Mouse (Mus musculus) left cerebral cortex, postnatal 36 days (tissue): ENCODE results near the gene Lingo2. TPM values are rescaled to one million over a fixed set of nuclear protein-coding genes. Genes with fewer than 3 reads are reported as not detected.

ENCODE experiments used
- DNase-seq, 2 experiments: peaks; one replicate each; pipeline ENCODE4 v3.0.0; 2021 to 2022; ENCODE audit warnings: low spot score in 2 of 2, mixed read lengths in 1 of 2
- intact Hi-C: fragments of 180-260 bp; cut with DNase I; formaldehyde crosslinking; loops from one replicate; pipeline ENCODE4 v1.15.1; 2025
- total RNA-seq, 2 experiments: library from RNA; stranded (reverse); gene quantifications; 2 replicates each; pipeline ENCODE4 v1.2.3; 2021

The Lingo2 gene
- total RNA-seq, result 10 to 100 TPM; 64.3 to 89.5 TPM

DNA sequence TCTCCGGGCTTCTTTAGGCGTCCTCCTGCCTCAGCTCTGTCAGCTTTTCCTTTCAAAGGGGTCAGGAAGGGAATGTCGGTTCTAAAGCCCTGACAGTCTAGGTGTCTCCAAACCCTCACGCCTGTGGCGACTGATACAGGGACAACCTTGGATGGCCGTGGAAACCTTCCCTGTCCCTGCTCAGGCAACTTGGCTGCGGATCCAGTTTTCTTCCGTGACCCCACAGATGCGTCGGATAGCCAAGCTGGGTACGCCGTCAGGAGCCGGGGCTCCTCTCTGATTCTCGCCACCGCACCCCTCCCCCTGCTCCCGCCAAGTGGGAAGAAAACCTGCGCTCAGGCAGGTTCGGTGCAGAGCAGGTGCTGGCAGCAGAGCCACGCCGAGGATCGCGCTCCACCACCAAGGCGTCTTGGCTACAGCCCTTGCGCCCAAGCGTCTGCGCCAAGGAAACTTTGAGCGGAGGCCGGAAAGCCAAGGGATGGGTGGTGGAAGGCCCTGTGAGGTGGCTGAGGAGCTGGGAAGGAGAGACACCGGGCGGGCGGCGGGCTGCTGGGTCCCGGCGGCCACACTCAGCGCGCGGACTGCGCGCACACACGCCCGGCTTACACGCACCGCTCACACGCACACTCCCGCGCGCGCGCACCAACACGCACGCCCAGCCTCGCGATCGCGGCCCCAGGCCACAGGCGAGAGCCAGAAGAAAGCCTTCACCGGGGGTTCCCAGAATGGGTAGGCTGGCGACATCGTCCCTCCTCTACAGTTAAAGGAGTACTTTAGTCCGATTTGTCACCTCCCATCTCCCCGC lies at the start of gene Lingo2:
Gene Lingo2 (minus strand): TSS at position 598 of the 805 bp plus-strand sequence.
- intact Hi-C loops, result loop anchor here (10.0 kb wide), 1 partner anchor 1577 kb away; no protein-coding TSS in a partner anchor
- peak; percentile 68 to 78 for DNase-seq

- DNase-seq, result no peak
Observed at GRCm38 (mm10) chr4:36973358-36973757, 21.8 kb upstream of the Lingo2 start.

DNA sequence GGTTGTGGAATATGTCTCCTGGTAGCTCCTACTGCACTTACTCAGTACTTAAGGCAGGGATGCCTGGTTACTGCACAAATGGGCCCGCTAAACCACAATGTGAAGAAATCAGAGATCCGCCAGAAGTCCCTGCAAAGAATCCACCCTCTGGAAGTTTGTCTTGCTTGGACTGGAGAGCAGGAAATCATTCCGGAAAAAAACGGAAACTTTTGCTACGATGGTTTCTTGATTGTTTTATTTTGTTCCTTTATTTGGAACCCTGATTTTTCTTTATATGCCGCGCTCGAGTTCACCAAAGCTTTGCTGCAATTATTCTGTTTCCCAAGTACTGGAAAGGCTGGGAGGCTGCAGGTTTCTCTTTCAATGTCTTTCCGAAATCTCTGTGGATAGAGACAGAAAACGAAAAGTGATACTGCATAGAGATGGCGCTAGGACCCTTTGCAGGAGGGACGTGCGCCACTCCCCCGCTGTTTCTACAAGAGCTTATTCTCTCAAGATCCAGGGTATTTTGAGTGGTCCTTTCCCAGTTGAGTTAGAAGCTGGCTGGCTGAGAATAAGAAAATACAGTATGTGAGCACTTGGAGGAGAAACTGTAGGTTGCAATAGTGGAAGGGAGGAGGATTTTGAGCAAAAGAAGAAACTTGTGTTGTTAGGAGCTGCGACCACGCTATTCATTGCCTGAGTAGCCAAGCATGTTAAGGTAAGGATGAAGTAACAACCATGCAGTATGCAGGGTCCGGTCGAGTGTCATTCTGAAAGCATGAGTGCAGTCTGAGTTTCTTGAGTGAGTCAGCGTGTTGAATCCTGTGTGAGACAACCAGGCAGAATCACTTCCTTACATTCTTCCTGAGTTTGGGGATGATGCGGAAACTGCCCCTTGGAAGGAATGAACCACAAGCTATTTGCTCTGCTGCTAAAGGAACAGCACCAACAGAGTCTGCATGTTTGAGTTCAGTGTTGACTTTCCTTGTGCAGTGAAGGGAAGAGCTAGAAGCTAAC lies 1.2 kb upstream of the Lingo2 start:
- peak; percentile 26 to 39 for DNase-seq
- intact Hi-C loops, result loop anchor here (10.0 kb wide), 1 partner anchor 1578 kb away; no protein-coding TSS in a partner anchor

More at GRCm38 (mm10) chr4:36973358-36973757, 21.8 kb upstream of the Lingo2 start:
- intact Hi-C loops, result no loop called here

DNA sequence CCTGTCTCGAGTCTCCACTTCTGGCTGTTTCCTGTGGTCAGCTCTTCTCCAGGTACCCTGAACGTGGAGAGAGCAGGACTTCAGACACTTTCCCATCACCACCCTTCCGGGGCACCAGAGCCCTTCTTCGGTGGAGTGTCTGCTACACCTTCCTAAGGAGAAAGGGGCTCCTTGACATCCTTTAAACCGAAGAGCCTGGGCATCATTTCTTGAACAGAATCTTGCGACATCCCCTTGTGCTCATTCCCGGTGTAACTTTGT lies 338 bp upstream of the Lingo2 start:
- DNase-seq, result no peak
- intact Hi-C loops, result loop anchor here (10.0 kb wide), 1 partner anchor 1577 kb away; no protein-coding TSS in a partner anchor

DNA sequence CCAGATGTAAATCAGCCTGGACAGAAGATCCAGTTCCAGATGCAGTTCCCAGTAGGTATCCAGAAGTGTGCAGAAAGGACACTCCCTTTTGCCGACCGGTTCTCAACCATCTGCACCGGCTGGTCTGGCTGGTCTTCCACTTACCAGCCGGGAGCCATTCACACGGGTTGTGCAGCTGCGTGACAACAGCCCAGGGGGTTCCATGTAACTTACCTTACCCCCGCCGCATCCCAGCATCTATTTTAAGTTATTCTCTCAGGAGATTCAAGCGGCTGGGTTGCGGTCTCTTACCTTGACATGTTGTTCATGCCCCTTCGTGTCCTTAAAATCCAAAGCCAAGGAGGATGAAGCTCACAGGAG lies 777 bp downstream of the Lingo2 start:
- peak; percentile 45 for DNase-seq
- intact Hi-C loops, result loop anchor here (10.0 kb wide), 1 partner anchor 1576 kb away; no protein-coding TSS in a partner anchor

DNA sequence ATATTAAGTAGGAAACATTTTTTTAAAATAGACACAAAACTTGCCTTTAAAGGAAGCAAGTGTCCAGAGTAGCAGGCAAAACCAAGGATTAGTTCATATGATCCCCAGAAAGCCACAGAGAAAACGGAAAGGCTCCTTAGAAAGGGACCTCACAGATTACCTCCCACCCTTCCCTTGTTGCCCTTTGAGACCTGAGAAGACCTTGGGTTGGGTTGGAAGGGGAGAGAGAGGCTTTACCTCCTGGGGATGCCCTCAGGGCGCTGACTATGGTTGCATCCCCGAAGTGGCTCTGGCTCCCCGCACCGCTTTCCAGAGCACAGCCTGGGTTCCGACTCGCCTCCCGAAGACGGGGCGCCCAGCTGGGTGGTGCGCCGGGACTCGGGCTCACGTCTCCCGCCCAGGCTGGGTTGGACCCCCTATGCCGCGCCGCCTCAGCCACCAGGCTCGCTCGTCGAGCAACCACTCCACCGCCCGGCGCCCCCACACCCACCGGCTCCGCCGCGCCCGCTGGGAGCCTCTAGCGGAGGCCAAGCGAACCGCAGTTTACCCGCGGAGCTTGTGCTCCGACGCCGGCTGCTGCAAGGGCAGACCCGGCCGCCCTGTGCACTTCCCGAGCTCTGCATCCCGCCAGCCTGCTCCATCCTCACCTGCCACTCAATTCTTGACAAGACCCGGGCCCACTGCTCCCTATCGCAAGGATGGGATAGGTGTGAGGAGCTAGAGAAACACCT lies 1.4 kb downstream of the Lingo2 start:
- intact Hi-C loops, result loop anchor here (10.0 kb wide), 1 partner anchor 1575 kb away; no protein-coding TSS in a partner anchor
- peak; percentile 82 to 85 for DNase-seq

DNA sequence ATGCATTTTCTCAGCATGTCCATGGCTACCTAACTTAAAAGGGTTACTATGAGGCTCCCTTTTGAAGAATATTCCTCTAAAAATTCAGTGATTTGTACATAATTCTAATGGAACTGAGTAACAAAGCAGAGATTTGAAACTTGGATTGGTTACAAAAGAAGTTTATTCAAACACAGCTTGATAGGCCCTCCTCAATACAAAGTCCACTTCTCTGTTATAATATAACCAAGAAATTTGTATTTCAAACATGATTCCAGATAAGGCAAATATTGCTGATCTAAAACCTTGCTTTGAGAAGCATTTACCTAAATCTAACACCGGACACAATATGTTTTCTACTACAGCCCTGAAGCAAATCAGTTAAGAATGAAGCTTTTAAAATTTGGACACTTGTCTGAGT lies 60.7 kb downstream of the Lingo2 start:
- intact Hi-C loops, result no loop called here

GRCm38 (mm10) chr4:36890365-36890764 lies 61.2 kb downstream of the Lingo2 start:
- no peak for DNase-seq
- intact Hi-C loops, result no loop called here

More for the DNA sequence above, 60.7 kb downstream of the Lingo2 start:
- DNase-seq, result no peak

GRCm38 (mm10) chr4:36874781-36875180 lies 76.8 kb downstream of the Lingo2 start:
- intact Hi-C loops, result no loop called here
- DNase-seq, result peak; percentile 12 to 25

GRCm38 (mm10) chr4:36824982-36825381 lies 126.6 kb downstream of the Lingo2 start:
- intact Hi-C loops, result no loop called here
- no peak for DNase-seq

DNA sequence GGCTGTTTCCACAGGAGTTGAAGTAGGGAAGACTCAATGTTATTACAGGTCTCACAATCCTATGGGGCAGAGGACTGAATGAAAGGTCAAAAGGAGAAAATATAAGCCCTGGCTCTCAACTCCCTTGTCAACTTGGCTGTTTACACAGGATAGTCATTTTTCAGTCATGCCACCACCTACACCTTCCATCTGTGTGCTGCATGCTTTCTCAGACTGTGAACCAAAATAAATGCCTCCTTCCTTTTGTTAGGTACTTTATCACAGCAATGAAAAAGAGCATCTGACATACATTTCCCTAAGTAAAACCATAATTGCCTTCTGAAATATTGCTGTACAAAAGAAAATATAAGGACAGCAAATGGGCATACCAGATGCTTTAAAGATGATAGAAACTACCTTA lies 129.6 kb downstream of the Lingo2 start:
- intact Hi-C loops, result no loop called here
- DNase-seq, result peak in 1 of 2 experiments; percentile 19

- no peak for DNase-seq
- intact Hi-C loops, result no loop called here
Observed at GRCm38 (mm10) chr4:36775088-36775487, 176.5 kb downstream of the Lingo2 start.

GRCm38 (mm10) chr4:36730691-36731090 lies 220.9 kb downstream of the Lingo2 start:
- intact Hi-C loops, result no loop called here
- no peak for DNase-seq

DNA sequence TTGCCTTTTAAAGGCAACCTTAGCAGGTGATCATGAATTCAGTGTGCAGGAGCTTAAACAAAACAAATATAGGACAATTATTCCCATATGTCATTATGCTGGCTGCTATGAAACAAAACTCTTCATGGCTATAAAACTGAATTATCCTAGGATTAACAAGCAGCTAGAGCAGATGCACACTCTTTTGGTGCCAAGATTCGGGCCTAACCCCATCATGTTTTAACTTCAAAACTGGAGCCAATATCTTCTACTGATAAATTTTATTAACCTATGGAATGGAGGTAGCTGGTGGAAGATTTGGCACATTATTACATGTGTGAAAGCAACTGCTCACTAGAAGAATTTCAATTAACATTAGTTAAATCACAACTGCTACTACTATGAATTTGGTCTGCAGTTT lies 235.1 kb downstream of the Lingo2 start:
- no peak for DNase-seq
- intact Hi-C loops, result no loop called here

DNA sequence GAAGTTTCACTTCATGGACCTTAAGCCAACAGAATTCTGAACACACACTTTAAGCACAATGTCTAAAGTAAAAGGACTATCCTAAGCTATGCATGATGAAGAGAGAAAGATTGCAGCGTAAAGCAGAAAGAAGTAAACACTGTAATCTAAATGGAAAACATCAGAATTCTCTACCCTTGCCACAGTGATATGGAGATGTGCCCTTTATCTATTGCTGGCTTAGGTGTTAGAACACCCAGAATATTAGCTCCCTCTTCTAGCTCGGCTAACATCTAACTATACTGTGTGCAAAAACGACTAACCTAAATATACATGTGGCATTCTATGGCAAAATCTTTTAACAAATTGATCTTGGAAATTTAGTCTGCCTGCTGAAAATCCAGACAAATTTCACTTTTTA lies 252.7 kb downstream of the Lingo2 start:
- no peak for DNase-seq
- intact Hi-C loops, result no loop called here

DNA sequence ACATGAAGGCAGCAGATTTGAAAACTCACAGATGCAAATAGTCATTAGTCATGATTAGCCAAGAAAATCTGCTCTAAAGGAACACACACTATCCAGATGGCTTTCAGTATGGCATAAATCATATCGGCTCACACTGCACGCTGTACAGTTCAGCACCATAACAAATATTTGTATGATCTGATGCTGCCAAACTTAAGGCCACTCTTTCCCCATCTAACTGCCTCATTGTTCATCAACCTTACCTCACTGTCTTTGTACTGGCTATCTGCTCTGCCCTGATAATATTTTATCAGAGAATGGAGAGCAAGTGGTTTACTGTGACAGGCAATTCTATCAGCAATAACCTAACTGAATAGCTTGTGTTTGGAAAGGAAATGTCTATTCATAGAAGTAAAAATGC lies 254.7 kb downstream of the Lingo2 start:
- no peak for DNase-seq
- intact Hi-C loops, result no loop called here

DNA sequence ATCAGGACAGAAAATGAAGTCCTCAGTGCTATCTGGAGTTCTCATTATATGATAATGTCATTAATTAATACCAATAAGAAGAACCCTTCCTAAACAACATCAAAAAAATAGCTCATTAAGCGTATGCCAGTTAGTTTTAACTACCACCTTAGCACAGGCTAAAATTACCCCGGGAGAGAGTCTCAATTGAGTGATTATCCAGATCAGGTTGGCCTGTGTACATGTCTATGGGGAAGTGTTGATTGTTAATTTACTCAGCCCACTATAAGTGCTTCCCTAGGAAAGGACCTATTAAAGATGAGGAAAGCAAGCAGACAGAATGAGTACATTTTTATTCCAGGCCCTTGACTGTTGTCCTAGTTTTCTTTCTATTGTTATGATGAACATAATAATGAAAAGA lies 291.6 kb downstream of the Lingo2 start:
- intact Hi-C loops, result no loop called here
- no peak for DNase-seq

DNA sequence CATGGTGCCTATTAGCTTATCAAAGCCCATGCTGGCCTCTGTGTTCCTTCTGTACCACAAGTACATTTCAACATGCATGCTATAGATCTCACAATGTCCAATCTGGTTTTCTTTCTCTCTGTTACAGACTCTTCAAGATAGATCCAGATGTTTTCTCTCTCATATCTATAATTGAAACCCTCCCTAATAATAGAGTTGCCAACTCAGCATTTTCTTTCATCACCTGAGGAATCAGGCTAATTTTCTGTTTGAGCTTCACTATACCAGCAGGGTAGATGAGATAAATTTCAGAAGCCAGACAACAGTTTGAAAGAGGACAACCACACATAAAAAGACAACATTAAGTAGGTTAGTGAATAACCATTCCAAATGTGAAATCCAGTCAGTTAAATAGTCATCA lies 303.8 kb downstream of the Lingo2 start:
- no peak for DNase-seq
- intact Hi-C loops, result no loop called here

GRCm38 (mm10) chr4:36635666-36636065 lies 315.9 kb downstream of the Lingo2 start:
- intact Hi-C loops, result no loop called here
- no peak for DNase-seq

- no peak for DNase-seq
- intact Hi-C loops, result no loop called here
Observed at GRCm38 (mm10) chr4:36576801-36577200, 374.7 kb downstream of the Lingo2 start.
